Mouse (Mus musculus) lung, embryonic 15.5 days (tissue): ENCODE measurements around the gene Slx4. TPM values are rescaled to one million over a fixed set of nuclear protein-coding genes. Genes with fewer than 3 reads are reported as not detected.

Experiments used
- ATAC-seq: fragments of 200-750 bp; cut with Nextera tagmentation; 2 replicates; pipeline ENCODE4 v1.8.0; 2017; ENCODE audit warnings: moderate number of reproducible peaks, borderline replicate concordance; ENCODE audit not compliant: low FRiP score, low TSS enrichment; ENCODE audit errors: extremely low read depth
- H3K27ac ChIP-seq: fragments of 300-500 bp; sonication (generic); 2 replicates; pipeline ENCODE4 v1.5.1; 2015; ENCODE audit warnings: moderate library complexity, mild to moderate bottlenecking, inconsistent platforms
- H3K27me3 ChIP-seq: fragments of 300-500 bp; sonication (generic); 2 replicates; pipeline ENCODE4 v1.6.1; 2015; ENCODE audit warnings: inconsistent platforms
- H3K36me3 ChIP-seq: fragments of 300-500 bp; sonication (generic); 2 replicates; pipeline ENCODE4 v1.6.1; 2015; ENCODE audit warnings: inconsistent platforms
- H3K4me1 ChIP-seq: fragments of 300-500 bp; sonication (generic); 2 replicates; pipeline ENCODE4 v1.6.1; 2015; ENCODE audit warnings: inconsistent platforms
- H3K4me2 ChIP-seq: fragments of 300-500 bp; sonication (generic); 2 replicates; pipeline ENCODE4 v1.6.1; 2015; ENCODE audit warnings: inconsistent platforms, mild to moderate bottlenecking, moderate library complexity
- H3K4me3 ChIP-seq: fragments of 300-500 bp; sonication (generic); 2 replicates; pipeline ENCODE4 v1.5.1; 2015; ENCODE audit warnings: mild to moderate bottlenecking, inconsistent platforms
- H3K9ac ChIP-seq: fragments of 300-500 bp; sonication (generic); 2 replicates; pipeline ENCODE4 v1.6.1; 2015; ENCODE audit warnings: inconsistent platforms
- H3K9me3 ChIP-seq: fragments of 300-500 bp; sonication (generic); 2 replicates; pipeline ENCODE4 v1.6.1; 2016; ENCODE audit warnings: inconsistent platforms
- WGBS: fragments of 180-500 bp; shearing (Covaris S2); methylation state at CpG from one replicate; pipeline ENCODE4 v1.1.7; 2015; 5-methylcytosine and 5-hydroxymethylcytosine counted together
- polyA plus RNA-seq: library from polyadenylated mRNA; unstranded; fragments of >200 nt; fragmentation: Nextera tagmentation; extraction: Ambion mirVana; gene quantifications from 2 replicates; pipeline ENCODE4 v1.2.1, GENCODE M21; 2015

Slx4 gene
- polyA plus RNA-seq = 17.1 and 18.1 TPM in 2 replicates

DNA sequence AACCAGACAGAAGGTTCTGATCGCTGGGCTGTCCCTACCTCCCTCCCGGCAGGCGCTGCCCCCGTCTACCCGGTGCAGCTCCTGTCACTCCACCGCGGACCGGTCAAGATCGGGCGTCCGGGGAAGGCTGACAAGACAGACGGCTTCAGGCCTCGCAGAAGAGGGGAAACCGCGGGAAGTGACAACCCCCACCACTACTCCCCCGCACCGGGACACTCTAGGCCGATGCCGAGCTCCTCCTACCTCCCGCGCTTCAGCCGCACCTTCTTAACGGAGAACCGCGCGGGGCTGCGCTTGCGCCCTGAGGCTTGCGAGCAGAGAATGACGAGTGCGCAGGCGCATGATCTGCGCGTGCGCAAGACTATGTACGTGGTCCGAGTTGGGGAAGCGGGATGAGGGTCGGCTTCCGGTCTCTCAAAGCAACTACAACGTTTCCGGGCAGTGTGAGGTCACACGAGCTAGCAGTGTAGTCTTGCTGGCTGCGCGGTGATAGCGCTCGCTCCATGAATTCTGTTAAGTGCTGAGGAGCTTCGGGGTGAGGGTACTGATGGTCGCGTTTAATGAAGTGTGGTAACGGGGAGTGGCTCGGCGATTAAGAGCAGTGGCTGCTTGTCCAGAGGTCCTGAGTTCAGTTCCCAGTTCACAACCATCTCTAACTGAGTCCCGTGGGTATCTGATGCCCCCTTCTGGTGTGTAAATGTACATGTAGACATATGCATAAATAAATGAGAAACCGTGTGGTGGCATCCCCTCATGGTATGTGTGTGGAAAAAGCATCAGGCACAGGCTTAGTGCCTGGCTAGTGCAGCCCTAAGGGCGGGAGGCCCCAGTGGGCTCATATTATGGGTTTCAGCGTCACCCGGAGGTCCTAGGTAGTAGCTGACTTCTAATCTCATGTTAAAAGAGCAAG is at the start of gene Slx4:
Gene Slx4 (minus strand): TSS at position 282 of the 910 bp plus-strand sequence.
- peak within 1 kb of the TSS; percentile 64 for H3K4me2 ChIP-seq
- H3K9ac ChIP-seq = peak within 1 kb of the TSS; percentile 86
- no peaks in the 10 kb centered on the region for H3K27me3 ChIP-seq
- peak within 1 kb of the TSS; percentile 78 for H3K4me3 ChIP-seq
- H3K9me3 ChIP-seq = no peaks in the 10 kb centered on the region
- H3K4me1 ChIP-seq = peaks cover 13% of the 10 kb centered on the region
- H3K36me3 ChIP-seq = peaks cover 24% of the 10 kb centered on the region
- H3K27ac ChIP-seq = peak within 1 kb of the TSS; percentile 85
- ATAC-seq = peak; percentile 98
- 2% methylated on average over 58 of the region's 58 CpGs for WGBS

DNA sequence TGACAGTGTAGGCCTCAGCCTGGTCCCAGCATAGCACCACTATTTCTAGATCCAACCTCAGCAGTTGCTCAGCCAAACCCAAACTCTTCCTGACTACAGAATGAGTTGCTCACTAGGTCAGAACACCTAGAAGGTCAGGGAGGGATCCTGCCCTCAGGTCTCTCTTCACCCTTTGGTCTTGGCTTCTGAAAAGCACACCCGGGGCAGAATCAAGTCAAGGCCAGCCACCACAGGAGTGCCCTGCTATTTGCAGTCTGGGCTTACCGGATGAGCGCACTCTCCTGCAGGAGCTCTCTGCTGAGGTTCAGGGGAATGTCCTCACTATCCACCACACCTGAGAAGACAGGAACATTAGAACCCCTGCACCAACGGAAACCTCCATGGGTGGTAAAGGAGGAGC is 49.0 kb upstream of the Slx4 start:
- Histone ChIP-seq H3K27me3 (no peaks in the 10 kb centered on the region), H3K4me2 (no peak overlapping the region), H3K4me1 (no peaks in the 10 kb centered on the region), H3K4me3 (no peak overlapping the region), H3K9me3 (no peaks in the 10 kb centered on the region), H3K27ac (no peak overlapping the region), H3K36me3 (peaks cover 74% of the 10 kb centered on the region), H3K9ac (no peak overlapping the region)
- 98% methylated on average over 4 of the region's 4 CpGs for WGBS
- no peak for ATAC-seq

DNA sequence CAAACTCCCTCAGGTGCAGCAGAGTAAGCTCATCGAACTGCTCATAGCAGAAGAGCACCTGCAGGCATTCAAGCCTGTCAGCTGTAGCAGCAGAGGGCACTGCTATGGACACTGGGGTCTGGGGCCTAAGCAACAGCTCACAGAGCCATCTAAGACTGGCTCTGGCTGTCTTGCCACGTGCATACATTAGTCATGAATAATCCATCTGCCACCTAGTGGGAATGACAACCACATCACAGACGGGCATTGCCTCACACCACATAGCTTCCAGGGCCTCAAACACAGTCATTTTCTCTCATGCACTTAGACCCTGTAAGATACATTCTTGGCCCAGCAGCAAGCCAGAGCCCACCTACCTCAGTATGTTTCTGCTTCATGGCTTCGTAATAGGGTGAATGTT is 42.0 kb upstream of the Slx4 start:
- H3K4me1 ChIP-seq = no peaks in the 10 kb centered on the region
- peaks cover 78% of the 10 kb centered on the region for H3K36me3 ChIP-seq
- no peaks in the 10 kb centered on the region for H3K27me3 ChIP-seq
- H3K9ac ChIP-seq = no peak overlapping the region
- WGBS = 87% methylated on average over 4 of the region's 4 CpGs
- H3K4me3 ChIP-seq = no peak overlapping the region
- no peak for ATAC-seq
- H3K27ac ChIP-seq = no peak overlapping the region
- H3K9me3 ChIP-seq = no peaks in the 10 kb centered on the region
- H3K4me2 ChIP-seq = no peak overlapping the region

DNA sequence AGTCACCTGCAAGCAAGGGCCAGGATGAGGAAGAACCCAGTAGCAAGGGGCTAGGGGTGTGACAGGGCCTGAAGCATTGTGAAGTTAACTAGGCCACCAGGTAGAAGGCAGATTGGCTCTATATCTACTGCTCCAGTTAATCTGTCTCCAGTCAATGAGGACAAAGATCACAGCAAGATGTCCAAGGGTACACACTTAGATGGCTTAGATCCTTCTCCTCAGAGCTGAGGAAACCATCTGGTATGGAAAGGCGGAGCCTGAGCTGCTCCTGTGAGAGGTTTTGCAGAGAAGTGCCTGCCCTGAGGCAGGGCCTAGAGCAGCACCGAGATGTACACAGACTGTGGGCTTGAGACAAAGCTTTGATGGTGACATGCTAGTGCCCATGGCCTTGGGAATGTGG is 40.5 kb upstream of the Slx4 start:
- ATAC-seq = no peak
- Histone ChIP-seq H3K27ac (no peak overlapping the region), H3K4me2 (no peak overlapping the region), H3K27me3 (no peaks in the 10 kb centered on the region), H3K9ac (no peak overlapping the region), H3K4me1 (no peaks in the 10 kb centered on the region), H3K9me3 (no peaks in the 10 kb centered on the region), H3K36me3 (peaks cover 76% of the 10 kb centered on the region), H3K4me3 (no peak overlapping the region)
- 97% methylated on average over 2 of the region's 2 CpGs for WGBS

DNA sequence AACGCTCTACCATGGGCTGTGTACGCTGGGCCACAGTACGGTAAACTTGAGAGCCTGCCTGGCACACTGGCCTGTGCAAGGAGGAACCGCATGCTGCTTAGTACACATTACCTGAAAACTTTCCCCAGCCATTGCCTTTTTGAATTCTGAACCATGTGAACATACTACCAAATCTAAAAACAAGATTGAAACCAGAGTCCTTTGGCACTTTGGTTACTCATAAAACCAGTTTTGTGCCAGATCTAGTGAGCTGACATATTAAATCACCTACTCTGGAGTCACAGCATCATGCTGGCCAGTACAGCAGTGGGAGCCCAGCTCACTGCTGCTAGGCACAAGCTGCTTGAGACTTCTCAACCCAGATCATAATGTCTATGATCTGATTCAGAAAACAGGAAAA is 38.1 kb upstream of the Slx4 start:
- H3K4me3 ChIP-seq = no peak overlapping the region
- no peaks in the 10 kb centered on the region for H3K9me3 ChIP-seq
- no peak overlapping the region for H3K4me2 ChIP-seq
- no peaks in the 10 kb centered on the region for H3K4me1 ChIP-seq
- ATAC-seq = no peak
- WGBS = 91% methylated on average over 4 of the region's 4 CpGs
- H3K27ac ChIP-seq = no peak overlapping the region
- no peaks in the 10 kb centered on the region for H3K27me3 ChIP-seq
- peaks cover 69% of the 10 kb centered on the region for H3K36me3 ChIP-seq
- no peak overlapping the region for H3K9ac ChIP-seq

DNA sequence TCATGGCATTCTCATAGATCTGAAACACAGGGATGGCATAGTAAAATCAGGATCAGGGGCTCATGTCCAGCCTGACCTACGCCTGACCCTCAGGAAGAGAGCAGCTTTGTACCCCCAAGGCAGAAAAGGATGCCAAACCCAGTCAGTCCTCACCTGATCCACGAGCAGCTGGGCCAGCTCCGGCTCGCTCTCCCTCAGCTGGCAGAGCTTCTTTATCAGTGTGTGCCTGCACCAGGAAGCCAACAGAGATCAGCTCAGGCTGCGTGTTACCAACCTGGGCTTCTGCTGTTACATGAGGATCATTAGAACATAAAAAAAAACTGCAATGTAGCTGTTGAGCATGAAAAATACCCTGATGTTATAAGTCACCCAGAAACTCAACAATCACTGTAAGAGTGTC is 36.6 kb upstream of the Slx4 start:
- H3K4me1 ChIP-seq = no peaks in the 10 kb centered on the region
- no peaks in the 10 kb centered on the region for H3K9me3 ChIP-seq
- no peaks in the 10 kb centered on the region for H3K27me3 ChIP-seq
- H3K4me2 ChIP-seq = no peak overlapping the region
- H3K9ac ChIP-seq = no peak overlapping the region
- no peak overlapping the region for H3K27ac ChIP-seq
- H3K4me3 ChIP-seq = no peak overlapping the region
- ATAC-seq = no peak
- peaks cover 58% of the 10 kb centered on the region for H3K36me3 ChIP-seq
- WGBS = 85% methylated on average over 5 of the region's 5 CpGs

DNA sequence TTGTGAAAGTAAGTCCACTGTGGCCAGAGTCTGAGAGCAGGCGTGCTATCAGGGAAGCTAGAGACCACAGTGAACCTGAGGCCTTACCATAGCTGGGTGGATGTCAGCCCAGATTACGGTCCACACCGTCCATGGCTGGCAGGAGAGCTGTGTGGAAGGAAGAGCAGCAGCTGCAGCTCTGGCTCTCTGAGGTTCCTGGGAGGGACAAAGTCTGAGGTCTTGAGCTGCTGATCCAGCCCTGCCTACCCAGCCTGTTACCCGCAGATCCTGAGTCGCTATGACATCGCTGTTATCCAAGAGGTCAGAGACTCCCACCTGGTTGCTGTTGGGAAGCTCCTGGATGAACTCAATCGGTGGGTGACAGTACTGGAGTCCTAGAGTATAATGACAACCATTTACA is 34.1 kb upstream of the Slx4 start:
- Histone ChIP-seq H3K27ac (no peak overlapping the region), H3K4me1 (no peaks in the 10 kb centered on the region), H3K36me3 (peaks cover 39% of the 10 kb centered on the region), H3K9me3 (no peaks in the 10 kb centered on the region), H3K4me3 (no peak overlapping the region), H3K9ac (no peak overlapping the region), H3K4me2 (no peak overlapping the region), H3K27me3 (no peaks in the 10 kb centered on the region)
- ATAC-seq = no peak
- WGBS = 85% methylated on average over 7 of the region's 7 CpGs

DNA sequence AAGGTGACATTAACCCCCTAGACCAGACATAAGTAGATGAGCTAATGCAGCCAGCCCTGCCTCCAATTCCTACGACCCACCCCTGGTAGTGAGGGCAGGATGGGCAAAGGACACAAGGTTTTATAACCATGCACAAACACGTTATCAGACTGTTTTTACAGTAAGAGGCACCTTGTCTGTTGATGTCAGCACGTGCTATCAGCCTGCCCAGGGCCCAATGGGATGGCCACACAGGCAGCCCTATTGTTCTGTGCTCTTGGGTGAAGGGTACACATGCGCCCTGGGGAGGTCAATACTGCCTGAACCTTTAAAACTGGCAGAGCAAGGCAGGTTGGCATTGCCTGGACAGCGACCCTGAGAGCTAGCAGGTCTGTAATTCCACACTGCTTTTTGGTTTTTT is 33.2 kb upstream of the Slx4 start, which contains the start of gene Dnase1:
Gene Dnase1 (plus strand): TSS at position 136 of the 400 bp plus-strand sequence.
- Histone ChIP-seq H3K4me2 (no peak within 1 kb of the TSS), H3K36me3 (peaks cover 33% of the 10 kb centered on the region), H3K27me3 (no peaks in the 10 kb centered on the region), H3K9me3 (no peaks in the 10 kb centered on the region), H3K27ac (no peak within 1 kb of the TSS), H3K4me3 (no peak within 1 kb of the TSS), H3K9ac (no peak within 1 kb of the TSS), H3K4me1 (no peaks in the 10 kb centered on the region)
- 87% methylated on average over 5 of the region's 5 CpGs for WGBS
- ATAC-seq = no peak

DNA sequence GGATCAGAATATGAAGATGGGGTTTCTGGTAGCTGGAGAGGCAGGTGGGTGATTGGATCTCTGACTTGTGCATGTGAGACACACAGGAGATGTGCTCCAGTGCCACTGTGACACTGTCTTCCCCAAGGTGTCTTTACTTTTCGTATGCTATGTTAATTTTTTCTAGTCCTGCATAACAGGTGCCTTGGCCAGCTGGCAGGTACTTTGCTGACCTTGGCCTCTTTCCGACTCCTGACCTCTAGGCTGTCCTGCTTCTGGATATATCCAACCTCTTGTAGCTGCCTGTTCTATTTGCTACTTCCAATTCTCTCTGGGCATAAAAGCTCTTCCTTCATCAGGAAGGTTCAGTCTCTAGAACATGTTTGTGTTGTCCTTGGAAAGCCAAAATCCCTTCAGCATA is 32.0 kb upstream of the Slx4 start:
- Histone ChIP-seq H3K27me3 (no peaks in the 10 kb centered on the region), H3K9me3 (no peaks in the 10 kb centered on the region), H3K4me2 (no peak overlapping the region), H3K27ac (no peak overlapping the region), H3K36me3 (peaks cover 25% of the 10 kb centered on the region), H3K4me1 (no peaks in the 10 kb centered on the region), H3K4me3 (no peak overlapping the region), H3K9ac (no peak overlapping the region)
- 80% methylated on average over 2 of the region's 2 CpGs for WGBS
- ATAC-seq = no peak

DNA sequence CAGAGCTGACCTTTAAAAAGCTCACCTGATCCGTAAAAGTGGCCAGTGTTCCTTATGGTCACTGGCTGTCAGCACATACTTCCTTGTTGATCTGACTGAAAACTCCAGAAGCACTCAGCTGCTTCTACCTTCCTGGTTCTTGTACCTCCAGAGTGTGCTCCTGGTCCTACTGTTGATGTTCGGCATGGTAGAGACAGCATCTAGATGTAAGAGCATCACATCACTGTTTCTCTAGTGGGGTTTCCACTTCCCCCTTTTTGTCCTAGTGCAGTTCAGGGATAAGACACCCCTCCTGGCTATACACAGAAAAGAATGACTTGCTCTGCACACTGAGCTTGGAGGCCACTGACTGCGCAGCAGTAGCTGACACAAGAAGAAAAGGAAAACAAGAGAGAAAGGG is 30.9 kb upstream of the Slx4 start:
- Histone ChIP-seq H3K27me3 (no peaks in the 10 kb centered on the region), H3K9me3 (no peaks in the 10 kb centered on the region), H3K36me3 (peaks cover 15% of the 10 kb centered on the region), H3K27ac (no peak overlapping the region), H3K4me1 (no peaks in the 10 kb centered on the region), H3K4me3 (no peak overlapping the region), H3K9ac (no peak overlapping the region), H3K4me2 (no peak overlapping the region)
- 87% methylated on average over 3 of the region's 3 CpGs for WGBS
- no peak for ATAC-seq

DNA sequence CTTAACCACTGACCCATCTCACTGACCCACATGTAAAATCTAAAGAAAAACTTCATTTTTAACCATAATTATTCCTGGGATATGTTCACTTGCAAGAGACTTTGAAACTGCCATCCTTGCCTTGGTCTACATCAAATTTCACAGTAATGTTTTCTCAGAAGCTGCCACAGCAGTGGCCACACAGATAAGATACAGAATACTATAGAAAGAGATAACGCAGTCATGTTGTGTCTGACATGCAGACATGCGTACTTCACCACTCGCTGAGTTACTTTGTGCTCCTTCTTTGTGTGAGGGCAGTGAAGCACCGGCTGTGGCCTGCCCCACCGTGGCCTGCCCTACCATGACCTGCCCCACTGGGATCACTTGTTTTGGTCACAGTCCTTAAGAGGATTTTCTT is 30.4 kb upstream of the Slx4 start:
- WGBS = 68% methylated on average over 5 of the region's 5 CpGs
- H3K27ac ChIP-seq = no peak overlapping the region

DNA sequence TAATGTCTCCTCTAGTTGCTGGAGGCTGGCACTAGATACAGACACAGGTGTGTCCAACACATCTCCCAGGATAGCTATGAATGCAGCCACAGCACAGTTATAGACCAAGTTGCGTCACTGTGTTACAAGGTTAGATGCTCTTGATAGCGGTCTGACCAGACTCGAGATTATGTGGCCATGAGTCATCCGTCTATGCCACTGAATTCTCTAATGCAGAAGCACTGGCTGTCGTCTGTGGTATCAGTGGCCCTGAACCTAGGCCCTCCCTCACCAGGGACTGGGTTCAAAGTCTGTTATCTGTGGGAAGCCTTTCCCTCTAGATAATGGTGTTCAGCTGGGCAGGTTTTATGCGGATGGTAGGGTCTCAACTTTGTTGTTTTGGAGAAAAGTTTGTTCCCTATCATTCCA is 28.8 kb upstream of the Slx4 start:
- WGBS = 77% methylated on average over 6 of the region's 6 CpGs
- ATAC-seq = no peak
- Histone ChIP-seq H3K4me2 (no peak overlapping the region), H3K27me3 (no peaks in the 10 kb centered on the region), H3K4me1 (no peaks in the 10 kb centered on the region), H3K9ac (no peak overlapping the region), H3K4me3 (no peak overlapping the region), H3K27ac (no peak overlapping the region), H3K9me3 (no peaks in the 10 kb centered on the region), H3K36me3 (no peaks in the 10 kb centered on the region)

More for the DNA sequence above, 30.4 kb upstream of the Slx4 start:
- peaks cover 10% of the 10 kb centered on the region for H3K36me3 ChIP-seq
- H3K9ac ChIP-seq = no peak overlapping the region
- no peaks in the 10 kb centered on the region for H3K4me1 ChIP-seq
- H3K4me2 ChIP-seq = no peak overlapping the region
- H3K9me3 ChIP-seq = no peaks in the 10 kb centered on the region
- no peak for ATAC-seq
- H3K27me3 ChIP-seq = no peaks in the 10 kb centered on the region
- no peak overlapping the region for H3K4me3 ChIP-seq
